Mouse (Mus musculus): ENCODE measurements around the gene Arhgef7. TPM values are rescaled to one million over a fixed set of nuclear protein-coding genes. Genes with fewer than 3 reads are reported as not detected.

Gene Arhgef7
- polyA plus RNA-seq, 1 experiment from 2014 or later: 77.3 TPM

DNA sequence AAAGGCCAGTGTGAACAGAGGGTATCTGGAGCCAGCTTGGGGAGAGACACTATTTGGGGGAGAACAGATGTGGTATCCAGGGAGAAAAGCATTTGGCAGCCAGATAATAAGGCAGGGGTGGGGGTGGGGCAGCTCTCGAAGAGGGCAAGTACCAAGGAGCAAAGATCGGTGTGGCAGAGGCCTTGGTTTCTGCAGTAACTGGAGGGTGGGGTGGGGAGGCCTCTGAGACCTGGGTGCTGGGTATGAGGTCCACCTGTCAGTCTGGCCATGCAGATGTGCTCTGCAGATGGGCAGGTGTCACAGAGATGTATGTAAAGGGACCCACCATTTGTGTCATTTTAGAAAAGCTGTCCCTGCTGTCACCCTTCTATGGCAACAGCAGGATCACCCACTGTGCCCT, 18.7 kb upstream of the Arhgef7 start:
- no peak for ATAC-seq
- no peak overlapping the region for H3K4me3 ChIP-seq (replicated peaks; ENCODE audit: low read length)
- H3K27me3 ChIP-seq (replicated peaks; ENCODE audit: control insufficient read depth, insufficient read depth, low read length): no peaks in the 10 kb centered on the region
- H3K9me3 ChIP-seq (ENCODE audit: control insufficient read depth, low read length): no peaks in the 10 kb centered on the region
- H3K36me3 ChIP-seq (ENCODE audit: control insufficient read depth, insufficient read depth): no peaks in the 10 kb centered on the region
- no peak overlapping the region for H3K27ac ChIP-seq (ENCODE audit: low read length)
- H3K4me2 ChIP-seq (ENCODE audit: low read length): no peak overlapping the region
- no peaks in the 10 kb centered on the region for H3K4me1 ChIP-seq (replicated peaks; ENCODE audit: control insufficient read depth, insufficient read depth, low read length)
- 61% methylated on average over 2 of the region's 2 CpGs for WGBS
- no peak overlapping the region for H3K9ac ChIP-seq (replicated peaks; ENCODE audit: low read depth, low read length)

DNA sequence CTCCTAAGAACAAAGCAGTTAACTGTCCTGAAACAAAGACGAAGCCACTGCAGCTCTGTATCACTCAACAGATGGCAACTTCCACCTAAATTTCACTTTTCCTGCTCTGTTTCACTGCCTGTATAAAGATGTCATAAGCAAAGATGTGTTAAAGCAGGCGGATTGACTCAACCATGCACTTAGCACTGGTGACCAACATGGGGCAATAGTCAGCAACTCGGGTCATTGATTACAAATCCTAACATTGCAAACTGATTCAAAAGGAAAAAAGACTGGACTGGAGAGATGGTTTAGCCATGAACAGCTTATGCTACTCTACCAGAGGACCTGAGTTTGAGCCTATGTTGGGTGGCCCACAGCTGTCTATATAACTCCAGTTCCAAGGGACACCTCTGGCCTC, 18.0 kb upstream of the Arhgef7 start:
- no peaks in the 10 kb centered on the region for H3K9me3 ChIP-seq (ENCODE audit: control insufficient read depth, low read length)
- 91% methylated on average over 3 of the region's 3 CpGs for WGBS
- no peak overlapping the region for H3K4me2 ChIP-seq (ENCODE audit: low read length)
- H3K9ac ChIP-seq (replicated peaks; ENCODE audit: low read depth, low read length): no peak overlapping the region
- H3K27ac ChIP-seq (ENCODE audit: low read length): no peak overlapping the region
- H3K36me3 ChIP-seq (ENCODE audit: control insufficient read depth, insufficient read depth): no peaks in the 10 kb centered on the region
- H3K4me3 ChIP-seq (replicated peaks; ENCODE audit: low read length): no peak overlapping the region
- H3K27me3 ChIP-seq (replicated peaks; ENCODE audit: control insufficient read depth, insufficient read depth, low read length): no peaks in the 10 kb centered on the region
- no peaks in the 10 kb centered on the region for H3K4me1 ChIP-seq (replicated peaks; ENCODE audit: control insufficient read depth, insufficient read depth, low read length)
- no peak for ATAC-seq

- ATAC-seq: no peak
- no peaks in the 10 kb centered on the region for H3K9me3 ChIP-seq (ENCODE audit: control insufficient read depth, low read length)
- H3K9ac ChIP-seq (replicated peaks; ENCODE audit: low read depth, low read length): no peak overlapping the region
- WGBS: 42% methylated on average over 5 of the region's 5 CpGs
- no peak overlapping the region for H3K4me3 ChIP-seq (replicated peaks; ENCODE audit: low read length)
- no peaks in the 10 kb centered on the region for H3K36me3 ChIP-seq (ENCODE audit: control insufficient read depth, insufficient read depth)
- no peak overlapping the region for H3K4me2 ChIP-seq (ENCODE audit: low read length)
- no peaks in the 10 kb centered on the region for H3K27me3 ChIP-seq (replicated peaks; ENCODE audit: control insufficient read depth, insufficient read depth, low read length)
- no peak overlapping the region for H3K27ac ChIP-seq (ENCODE audit: low read length)
- no peaks in the 10 kb centered on the region for H3K4me1 ChIP-seq (replicated peaks; ENCODE audit: control insufficient read depth, insufficient read depth, low read length)
These were observed 17.1 kb upstream of the Arhgef7 start for GRCm38 (mm10) chr8:11710415-11710814.

DNA sequence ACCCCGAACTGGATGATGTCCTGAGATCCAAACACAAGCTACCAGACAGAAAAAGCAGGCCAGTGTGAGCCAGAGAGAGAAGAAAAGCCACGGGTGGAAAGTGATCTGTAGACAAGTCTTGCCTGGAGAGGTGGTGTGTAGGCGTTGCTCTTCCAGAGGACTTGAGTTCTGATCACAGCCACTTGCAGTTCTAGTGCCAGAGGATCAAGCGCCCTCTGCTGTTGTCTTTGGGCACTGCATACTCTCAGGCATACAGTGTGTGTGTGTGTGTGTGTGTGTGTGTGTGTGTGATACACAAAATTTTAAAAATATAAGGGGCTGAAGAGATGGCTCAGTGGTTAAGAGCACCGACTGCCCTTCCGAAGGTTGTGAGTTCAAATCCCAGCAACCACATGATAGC, 15.3 kb upstream of the Arhgef7 start:
- Histone ChIP-seq H3K9ac (replicated peaks; ENCODE audit: low read depth, low read length) (no peak overlapping the region), H3K4me1 (replicated peaks; ENCODE audit: control insufficient read depth, insufficient read depth, low read length) (no peaks in the 10 kb centered on the region), H3K4me3 (replicated peaks; ENCODE audit: low read length) (no peak overlapping the region), H3K36me3 (ENCODE audit: control insufficient read depth, insufficient read depth) (no peaks in the 10 kb centered on the region), H3K9me3 (ENCODE audit: control insufficient read depth, low read length) (no peaks in the 10 kb centered on the region), H3K27ac (ENCODE audit: low read length) (no peak overlapping the region), H3K4me2 (ENCODE audit: low read length) (no peak overlapping the region), H3K27me3 (replicated peaks; ENCODE audit: control insufficient read depth, insufficient read depth, low read length) (no peaks in the 10 kb centered on the region)
- ATAC-seq: no peak
- 87% methylated on average over 6 of the region's 6 CpGs for WGBS

DNA sequence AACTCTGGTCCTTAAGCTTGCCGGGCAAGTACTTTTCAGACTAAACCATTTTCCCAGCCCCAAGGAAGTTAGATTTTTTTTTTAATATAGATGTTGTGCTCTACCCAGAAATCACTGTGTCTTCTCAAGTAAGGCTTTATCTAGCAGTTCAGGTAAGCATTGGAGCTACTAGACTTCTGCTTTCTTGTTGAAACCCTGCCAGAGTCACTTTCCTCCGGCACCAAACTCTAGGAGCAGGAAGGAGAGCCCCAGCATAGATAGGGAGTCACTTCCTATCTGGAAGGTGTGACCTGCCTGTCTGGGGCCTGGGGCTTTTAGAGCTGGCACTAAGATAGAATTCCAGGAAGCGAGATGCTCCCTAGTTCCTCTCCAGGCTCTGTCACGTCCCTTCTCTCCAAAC, 10.3 kb upstream of the Arhgef7 start:
- ATAC-seq: no peak
- no peaks in the 10 kb centered on the region for H3K36me3 ChIP-seq (ENCODE audit: control insufficient read depth, insufficient read depth)
- no peak overlapping the region for H3K9ac ChIP-seq (replicated peaks; ENCODE audit: low read depth, low read length)
- no peak overlapping the region for H3K27ac ChIP-seq (ENCODE audit: low read length)
- 81% methylated on average over 4 of the region's 4 CpGs for WGBS
- H3K4me2 ChIP-seq (ENCODE audit: low read length): no peak overlapping the region
- H3K9me3 ChIP-seq (ENCODE audit: control insufficient read depth, low read length): no peaks in the 10 kb centered on the region
- H3K4me1 ChIP-seq (replicated peaks; ENCODE audit: control insufficient read depth, insufficient read depth, low read length): no peaks in the 10 kb centered on the region
- H3K4me3 ChIP-seq (replicated peaks; ENCODE audit: low read length): no peak overlapping the region
- H3K27me3 ChIP-seq (replicated peaks; ENCODE audit: control insufficient read depth, insufficient read depth, low read length): no peaks in the 10 kb centered on the region; the same call in 1 of the 2 replicates

DNA sequence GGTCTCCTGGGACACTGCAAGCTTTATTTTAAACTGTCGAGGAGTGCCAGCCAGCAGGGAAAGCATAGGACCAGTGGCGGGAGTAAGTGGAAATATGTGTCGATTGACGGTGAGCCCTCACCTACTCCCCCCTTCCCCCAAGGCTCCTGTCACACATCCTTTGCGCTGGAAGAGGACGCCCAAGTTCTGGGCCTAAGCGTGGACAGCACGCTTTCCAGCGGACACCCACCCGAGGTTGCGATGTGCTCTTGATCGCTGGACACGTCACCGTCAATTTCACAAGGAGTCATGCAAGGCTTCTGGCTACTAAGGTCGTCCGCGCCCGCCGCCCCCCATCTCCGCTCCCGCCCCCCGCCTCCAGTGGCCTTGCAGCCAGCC, 259 bp upstream of the Arhgef7 start:
- WGBS: 0% methylated on average over 22 of the region's 22 CpGs
- no peaks in the 10 kb centered on the region for H3K36me3 ChIP-seq (ENCODE audit: control insufficient read depth, insufficient read depth)
- 0 out of 2 replicates have a peak, but pooled peaks cover 5% of the 10 kb centered on the region for H3K27me3 ChIP-seq (replicated peaks; ENCODE audit: control insufficient read depth, insufficient read depth, low read length)
- peaks cover 31% of the 10 kb centered on the region for H3K4me1 ChIP-seq (replicated peaks; ENCODE audit: control insufficient read depth, insufficient read depth, low read length)
- peak overlapping the region; percentile 100 for H3K27ac ChIP-seq (ENCODE audit: low read length)
- peak overlapping the region; percentile 65 for H3K4me3 ChIP-seq (replicated peaks; ENCODE audit: low read length)
- H3K9me3 ChIP-seq (ENCODE audit: control insufficient read depth, low read length): no peaks in the 10 kb centered on the region
- ATAC-seq: peak; percentile 41
- H3K9ac ChIP-seq (replicated peaks; ENCODE audit: low read depth, low read length): peak overlapping the region; percentile 93
- H3K4me2 ChIP-seq (ENCODE audit: low read length): peak overlapping the region; percentile 70

- Histone ChIP-seq H3K9ac (replicated peaks; ENCODE audit: low read depth, low read length) (peak overlapping the region; percentile 93), H3K36me3 (ENCODE audit: control insufficient read depth, insufficient read depth) (no peaks in the 10 kb centered on the region), H3K27me3 (replicated peaks; ENCODE audit: control insufficient read depth, insufficient read depth, low read length) (0 out of 2 replicates have a peak, but pooled peaks cover 5% of the 10 kb centered on the region), H3K27ac (ENCODE audit: low read length) (peak overlapping the region; percentile 100), H3K9me3 (ENCODE audit: control insufficient read depth, low read length) (no peaks in the 10 kb centered on the region), H3K4me1 (replicated peaks; ENCODE audit: control insufficient read depth, insufficient read depth, low read length) (peaks cover 34% of the 10 kb centered on the region), H3K4me2 (ENCODE audit: low read length) (peak overlapping the region; percentile 70), H3K4me3 (replicated peaks; ENCODE audit: low read length) (peak overlapping the region; percentile 65)
- peak; percentile 19; the same call in 1 of the 2 replicates for ATAC-seq
- WGBS: under 1% methylated on average over 58 of the region's 61 CpGs
These were observed 1.2 kb downstream of the Arhgef7 start for GRCm38 (mm10) chr8:11728482-11729295.

DNA sequence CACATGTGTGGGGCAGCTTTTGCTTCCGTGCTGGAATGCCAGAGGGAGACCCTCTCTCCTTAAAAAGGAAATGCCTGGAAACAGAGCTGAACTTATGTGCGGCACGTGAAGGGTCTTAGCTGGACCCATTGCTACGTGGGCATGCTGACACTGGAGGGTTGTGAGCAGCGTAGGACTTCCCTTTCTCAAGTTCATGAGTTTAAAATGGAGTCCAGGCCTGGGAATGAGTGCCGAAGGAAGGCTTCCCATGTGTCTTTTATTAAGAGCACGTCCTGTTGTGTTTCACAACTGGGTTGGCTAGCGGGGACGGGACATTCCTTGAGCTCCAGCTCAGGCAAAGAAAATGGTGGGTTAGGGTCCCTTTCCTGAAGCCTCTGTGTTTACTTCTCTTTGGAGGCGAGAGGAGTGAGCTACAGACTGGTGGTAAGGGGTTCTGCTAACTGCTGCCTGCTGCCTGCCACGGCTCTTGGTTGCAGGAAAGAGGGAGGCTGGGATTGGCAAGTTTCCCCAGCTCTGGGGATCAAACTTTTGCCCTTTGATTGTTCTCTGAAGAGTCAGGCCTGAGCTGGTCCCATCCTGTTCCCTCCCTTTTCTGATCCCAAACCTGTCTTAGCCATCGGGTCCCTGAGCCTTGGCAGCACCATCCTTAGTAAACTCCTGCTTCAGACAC, 2.9 kb downstream of the Arhgef7 start:
- no peak for ATAC-seq
- no peaks in the 10 kb centered on the region for H3K36me3 ChIP-seq (ENCODE audit: control insufficient read depth, insufficient read depth)
- H3K27ac ChIP-seq (ENCODE audit: low read length): peak overlapping the region; percentile 4; the same call in 1 of the 2 replicates
- peak overlapping the region; percentile 35; the same call in 1 of the 2 replicates for H3K9ac ChIP-seq (replicated peaks; ENCODE audit: low read depth, low read length)
- 0 out of 2 replicates have a peak, but pooled peaks cover 5% of the 10 kb centered on the region for H3K27me3 ChIP-seq (replicated peaks; ENCODE audit: control insufficient read depth, insufficient read depth, low read length)
- H3K9me3 ChIP-seq (ENCODE audit: control insufficient read depth, low read length): no peaks in the 10 kb centered on the region
- peaks cover 34% of the 10 kb centered on the region for H3K4me1 ChIP-seq (replicated peaks; ENCODE audit: control insufficient read depth, insufficient read depth, low read length)
- WGBS: 67% methylated on average over 12 of the region's 12 CpGs
- peak overlapping the region; percentile 65 for H3K4me3 ChIP-seq (replicated peaks; ENCODE audit: low read length)
- H3K4me2 ChIP-seq (ENCODE audit: low read length): peak overlapping the region; percentile 70

DNA sequence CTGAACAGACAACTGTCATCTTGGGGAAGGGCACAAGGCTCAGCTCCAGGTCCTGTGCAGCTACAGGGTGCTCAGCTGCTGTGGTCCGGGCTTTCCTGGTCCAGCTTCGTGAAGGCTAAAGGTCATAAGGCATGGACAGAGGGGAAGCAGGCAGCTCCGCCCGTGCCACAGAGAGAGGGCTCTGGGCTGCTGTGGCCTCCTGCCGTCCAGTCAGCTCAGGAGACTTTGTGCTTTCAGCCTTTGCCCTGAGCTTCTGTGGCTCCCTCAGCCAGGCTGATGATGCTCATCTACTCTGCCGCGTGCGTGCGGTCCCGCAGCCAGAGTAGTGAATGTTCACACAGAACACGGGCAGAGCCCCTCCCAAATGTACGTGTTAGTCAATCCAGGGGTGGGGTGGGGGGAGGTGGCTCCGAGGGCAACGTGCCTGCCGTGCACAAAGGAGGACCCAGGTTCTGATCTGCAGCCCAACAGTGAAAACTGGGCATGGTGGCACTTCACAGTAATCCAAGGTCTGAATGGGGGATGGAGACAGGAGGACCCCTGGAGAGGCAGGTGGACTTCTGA, 8.2 kb downstream of the Arhgef7 start:
- Histone ChIP-seq H3K4me1 (replicated peaks; ENCODE audit: control insufficient read depth, insufficient read depth, low read length) (peaks cover 12% of the 10 kb centered on the region), H3K27ac (ENCODE audit: low read length) (no peak overlapping the region), H3K4me3 (replicated peaks; ENCODE audit: low read length) (no peak overlapping the region), H3K9ac (replicated peaks; ENCODE audit: low read depth, low read length) (no peak overlapping the region), H3K36me3 (ENCODE audit: control insufficient read depth, insufficient read depth) (peaks cover 12% of the 10 kb centered on the region), H3K27me3 (replicated peaks; ENCODE audit: control insufficient read depth, insufficient read depth, low read length) (no peaks in the 10 kb centered on the region), H3K4me2 (ENCODE audit: low read length) (no peak overlapping the region), H3K9me3 (ENCODE audit: control insufficient read depth, low read length) (no peaks in the 10 kb centered on the region)
- 90% methylated on average over 15 of the region's 15 CpGs for WGBS
- peak; percentile 16; the same call in 1 of the 2 replicates for ATAC-seq
